Comparison of ENCODE assay signal across 21 mouse cellular contexts in the genomic region with DNA sequence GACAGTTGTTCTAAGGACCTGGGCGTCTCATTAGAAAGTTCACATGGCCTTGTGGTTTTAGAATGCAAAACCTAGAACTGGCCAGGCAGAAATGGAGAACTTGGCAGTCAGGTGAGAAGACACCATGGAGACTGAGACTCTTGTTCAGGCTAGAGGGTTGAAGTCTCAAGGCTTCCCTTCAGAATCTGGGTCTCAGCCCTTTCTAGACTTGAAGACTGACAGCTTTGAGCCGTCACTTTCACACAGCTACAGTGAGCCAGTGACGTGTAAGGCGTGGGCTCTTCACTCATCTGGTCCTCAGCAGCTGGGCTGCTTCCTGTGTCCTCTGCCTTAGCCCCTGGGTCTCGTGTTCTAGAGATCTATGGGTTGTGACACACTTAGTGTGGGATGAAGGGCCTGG. TPM values are rescaled to one million over a fixed set of nuclear protein-coding genes. Genes with fewer than 3 reads are reported as not detected.
DNase-seq lines count a peak whose midpoint lies in the region; ATAC-seq and TF ChIP-seq lines count a peak whose summit lies in the region.
"Had no signal": no experiment of that assay in that cellular context is flagged by ENCODE, and none has a peak within 500 bp of the region (broad histone marks: within the 10 kb centered on the region; RNA-seq: fewer than 3 reads in every experiment).

No protein-coding gene starts in this region.

- H3K36me3 ChIP-seq in heart, embryonic 11.5 days (ENCODE audit: control insufficient read depth, insufficient read depth, low read length): no peaks in the 10 kb centered on the region; the same call in 1 of the 2 replicates
- H3K36me3 ChIP-seq in lung, embryonic 14.5 days (ENCODE audit: insufficient read depth): no peaks in the 10 kb centered on the region
- peaks cover 3% of the 10 kb centered on the region; the same call in 1 of the 2 replicates for H3K36me3 ChIP-seq in hindbrain, embryonic 16.5 days (ENCODE audit: control insufficient read depth, insufficient read depth, low read length)

- 52% methylated on average over 5 of the region's 5 CpGs for WGBS in heart, embryonic 11.5 days (ENCODE audit: insufficient replicate concordance)
- 40% methylated on average over 5 of the region's 5 CpGs for WGBS in lung, embryonic 14.5 days
- 15% methylated on average over 5 of the region's 5 CpGs for WGBS in bone marrow, adult 2 months
- WGBS in hindbrain, embryonic 16.5 days: 72% methylated on average over 5 of the region's 5 CpGs

- no peak for TF ChIP-seq POLR2A in bone marrow, adult 2 months (IDR thresholded peaks at IDR 0.05; ENCODE audit: borderline replicate concordance, control insufficient read depth, low read depth, low read length)

- H3K9me3 ChIP-seq in heart, embryonic 11.5 days (replicated peaks; ENCODE audit: control insufficient read depth, low read length): no peaks in the 10 kb centered on the region
- H3K9me3 ChIP-seq in lung, embryonic 14.5 days (ENCODE audit: low read depth, low read length): no peaks in the 10 kb centered on the region
- no peaks in the 10 kb centered on the region; the same call in 1 of the 2 replicates for H3K9me3 ChIP-seq in hindbrain, embryonic 16.5 days (ENCODE audit: control insufficient read depth, low read length)

- H3K4me2 ChIP-seq in heart, embryonic 11.5 days: no peak overlapping the region
- H3K4me2 ChIP-seq in lung, embryonic 14.5 days: no peak overlapping the region
- no peak overlapping the region for H3K4me2 ChIP-seq in hindbrain, embryonic 16.5 days (ENCODE audit: low read length)
- H3K4me2 ChIP-seq: embryonic facial prominence, embryonic 12.5 days had no signal

- TF ChIP-seq CTCF in lung, embryonic 14.5 days (IDR thresholded peaks at IDR 0.05; ENCODE audit: low read depth): no peak
- TF ChIP-seq CTCF in bone marrow, adult 2 months (IDR thresholded peaks at IDR 0.05; ENCODE audit: control insufficient read depth, insufficient read depth, low read length): no peak

- peak; percentile 26 to 29 for DNase-seq in heart, postnatal 10 days
- peak; percentile 53 for DNase-seq in lung, embryonic 14.5 days
- no peak for DNase-seq in lung, adult 18-20 months
- DNase-seq in thymus, postnatal 25 days: no peak
- DNase-seq: adrenal gland, postnatal 14 days; cerebellum, adult 18-20 months; cerebellum, postnatal 36 days; gastrocnemius, adult 2 months; heart, adult 18-20 months; kidney, adult 8-10 months; layer of hippocampus, adult 9-11 months; thymus, adult 18-20 months had no signal

- H3K4me3 ChIP-seq in heart, embryonic 11.5 days (ENCODE audit: low read depth, low read length): no peak overlapping the region
- no peak overlapping the region for H3K4me3 ChIP-seq in lung, embryonic 14.5 days (ENCODE audit: low read depth, low read length)
- H3K4me3 ChIP-seq in bone marrow, adult 2 months (replicated peaks; ENCODE audit: control insufficient read depth, low read depth, low read length): no peak overlapping the region
- no peak overlapping the region for H3K4me3 ChIP-seq in hindbrain, embryonic 16.5 days (ENCODE audit: low read length)
- H3K4me3 ChIP-seq: embryonic facial prominence, embryonic 12.5 days; gastrocnemius, adult 2 months had no signal

- intact Hi-C loops in heart, postnatal 10 days (cut with DNase I): no loop called here

- no peaks in the 10 kb centered on the region for H3K27me3 ChIP-seq in heart, embryonic 11.5 days (ENCODE audit: control insufficient read depth, insufficient read depth, low read length)
- H3K27me3 ChIP-seq in lung, embryonic 14.5 days (ENCODE audit: insufficient read depth, low read length): no peaks in the 10 kb centered on the region
- no peaks in the 10 kb centered on the region for H3K27me3 ChIP-seq in hindbrain, embryonic 16.5 days (replicated peaks; ENCODE audit: control insufficient read depth, insufficient read depth, low read length)
- H3K27me3 ChIP-seq: embryonic facial prominence, embryonic 12.5 days had no signal

- no peak overlapping the region for H3K9ac ChIP-seq in heart, embryonic 11.5 days (ENCODE audit: low read depth, low read length)
- H3K9ac ChIP-seq in lung, embryonic 14.5 days: no peak overlapping the region
- no peak overlapping the region for H3K9ac ChIP-seq in hindbrain, embryonic 16.5 days (ENCODE audit: low read depth, low read length)
- H3K9ac ChIP-seq: embryonic facial prominence, embryonic 12.5 days had no signal

- H3K27ac ChIP-seq in heart, embryonic 11.5 days (ENCODE audit: low read depth, low read length): no peak overlapping the region
- no peak overlapping the region for H3K27ac ChIP-seq in lung, embryonic 14.5 days (ENCODE audit: low read depth)
- H3K27ac ChIP-seq in bone marrow, adult 2 months (ENCODE audit: control insufficient read depth, insufficient read depth, low read depth, low read length, poor library complexity): peak overlapping the region; percentile 48
- H3K27ac ChIP-seq in hindbrain, embryonic 16.5 days (ENCODE audit: low read depth, low read length): no peak overlapping the region
- H3K27ac ChIP-seq: embryonic facial prominence, embryonic 12.5 days; gastrocnemius, adult 2 months; hindbrain, postnatal 0 days had no signal

- peaks cover 5% of the 10 kb centered on the region; the same call in 1 of the 2 replicates for H3K4me1 ChIP-seq in heart, embryonic 11.5 days (ENCODE audit: control insufficient read depth, insufficient read depth, low read length)
- no peaks in the 10 kb centered on the region for H3K4me1 ChIP-seq in lung, embryonic 14.5 days (ENCODE audit: insufficient read depth)
- H3K4me1 ChIP-seq in bone marrow, adult 2 months (ENCODE audit: control insufficient read depth, insufficient read depth, low read length): peaks cover 5% of the 10 kb centered on the region
- H3K4me1 ChIP-seq in hindbrain, embryonic 16.5 days (ENCODE audit: control insufficient read depth, insufficient read depth, low read depth, low read length): peaks cover 5% of the 10 kb centered on the region; the same call in 1 of the 2 replicates
- H3K4me1 ChIP-seq: embryonic facial prominence, embryonic 12.5 days had no signal

- no peak for ATAC-seq in heart, embryonic 11.5 days (replicated peaks; ENCODE audit: insufficient number of reproducible peaks, low FRiP score, low TSS enrichment)
- ATAC-seq in lung, embryonic 14.5 days (ENCODE audit: insufficient read depth): peak; percentile 50; the same call in 1 of the 2 replicates
- ATAC-seq in neutrophil, adult 5-6 weeks (ENCODE audit: extremely low read depth, insufficient number of reproducible peaks, low FRiP score, poor library complexity, severe bottlenecking): peak; percentile 60; the same call in 1 of the 2 replicates
- no peak for ATAC-seq in hindbrain, embryonic 16.5 days
- ATAC-seq: activated CD4-positive, CD25-positive, alpha-beta regulatory T cell, adult 4 months; forebrain, embryonic 16.5 days; hindbrain, postnatal 0 days had no signal

RNA-seq across cellular contexts. Expression of a gene that starts 7.4 kb away (rescaled TPM):
- 10 to 100 TPM; 22.4 to 23.3 TPM for total RNA-seq in heart, postnatal 10 days (2021)
- polyA plus RNA-seq in heart, embryonic 11.5 days (2014; fragmentation: Nextera tagmentation; extraction: Ambion mirVana): 51.2 and 60.7 TPM in 2 replicates
- polyA plus RNA-seq in lung, embryonic 14.5 days (2014; fragmentation: Nextera tagmentation; extraction: Ambion mirVana): 77.7 and 84.0 TPM in 2 replicates
- 7.9 TPM in 1 of 2 replicates, not detected in the other for polyA plus RNA-seq in bone marrow, adult 2 months (2011; ENCODE audit: insufficient read depth, insufficient read length, low replicate concordance, missing spikeins)
- 0.23 TPM in 1 of 2 replicates, not detected in the other for total RNA-seq in neutrophil, adult 5-6 weeks (2017)
- 72.2 and 182 TPM in 2 replicates for polyA plus RNA-seq in hindbrain, embryonic 16.5 days (2015; fragmentation: Nextera tagmentation; extraction: Ambion mirVana)
- total RNA-seq: megakaryocyte-erythroid progenitor cell, adult 5-6 weeks had no signal
- polyA plus RNA-seq: activated CD4-positive, CD25-positive, alpha-beta regulatory T cell, adult 4 months had no signal

RNA-seq across cellular contexts. Expression of a gene that starts 52.6 kb away (rescaled TPM):
- 10 to 100 TPM; 30.9 to 31.2 TPM for total RNA-seq in heart, postnatal 10 days (2021)
- polyA plus RNA-seq in heart, embryonic 11.5 days (2014; fragmentation: Nextera tagmentation; extraction: Ambion mirVana): 26.7 and 30.3 TPM in 2 replicates
- 34.1 and 34.9 TPM in 2 replicates for polyA plus RNA-seq in lung, embryonic 14.5 days (2014; fragmentation: Nextera tagmentation; extraction: Ambion mirVana)
- 2.9 and 16.3 TPM in 2 replicates for polyA plus RNA-seq in bone marrow, adult 2 months (2011; ENCODE audit: insufficient read depth, insufficient read length, low replicate concordance, missing spikeins)
- total RNA-seq in neutrophil, adult 5-6 weeks (2017): 1.8 and 2.7 TPM in 2 replicates
- polyA plus RNA-seq in hindbrain, embryonic 16.5 days (2015; fragmentation: Nextera tagmentation; extraction: Ambion mirVana): 21.8 and 24.5 TPM in 2 replicates
- polyA plus RNA-seq: activated CD4-positive, CD25-positive, alpha-beta regulatory T cell, adult 4 months had no signal

Comparison
In these comparisons a context has a peak if more than half of its experiments do, and no peak if none do; other contexts are left out.
1. DNase-seq: peak in heart, postnatal 10 days (2 of 2) and lung, embryonic 14.5 days (single experiment); none in lung, adult 18-20 months (0 of 2) and thymus, postnatal 25 days (single experiment).
2. ATAC-seq: peak in lung, embryonic 14.5 days (single experiment) and neutrophil, adult 5-6 weeks (single experiment); none in heart, embryonic 11.5 days (single experiment) and hindbrain, embryonic 16.5 days (single experiment).